Mouse (Mus musculus): ENCODE measurements around the gene Slc17a7. TPM values are rescaled to one million over a fixed set of nuclear protein-coding genes. Genes with fewer than 3 reads are reported as not detected.

Gene Slc17a7
- total and polyA plus RNA-seq, 3 experiments = 0.11 TPM; not detected in 2

- no peaks in the 10 kb centered on the region for H3K9me3 ChIP-seq (replicated peaks; ENCODE audit: low read length)
- H3K36me3 ChIP-seq (replicated peaks in 1 of 2; ENCODE audit: control insufficient read depth in 1 of 2, insufficient read depth in 1 of 2, low read length in 1 of 2) = peaks cover 37 to 54% of the 10 kb centered on the region in 2 experiments
- no peaks in the 10 kb centered on the region for H3K27me3 ChIP-seq (replicated peaks)
- TF ChIP-seq POLR2A (IDR thresholded peaks at IDR 0.05; ENCODE audit: low read depth, low read length) (no peak), NRF1 (IDR thresholded peaks at IDR 0.05; ENCODE audit: low read depth, low read length) (no peak), EP300 (IDR thresholded peaks at IDR 0.05; ENCODE audit: low read length) (no peak), RCOR1 (conservative IDR thresholded peaks at IDR 0.05; ENCODE audit: low read depth, low read length) (no peak)
- H3K4me1 ChIP-seq (ENCODE audit: control insufficient read depth in 1 of 2, insufficient read depth in 2 of 2) = peaks cover 5 to 44% of the 10 kb centered on the region in 2 experiments; a peak in 3 of 4 replicates
- H3K4me3 ChIP-seq (replicated peaks in 1 of 3; ENCODE audit: low read depth in 2 of 3, low read length in 2 of 3, poor library complexity in 1 of 3) = no peak overlapping the region
- no peak overlapping the region for H3K4me2 ChIP-seq (ENCODE audit: insufficient read depth, low read depth, poor library complexity, severe bottlenecking)
- in situ Hi-C loops (cut with MboI; ENCODE audit: low pct_ligation_motif_present, low pct_unique_long_range_greater_than_20kb, low sequenced_read_pairs) (no loop called here), dilution Hi-C loops (cut with MboI; ENCODE audit: extremely low pct_ligation_motif_present, extremely low pct_unique_long_range_greater_than_20kb, low sequenced_read_pairs) (no loop called here)
- no peak overlapping the region for H3K27ac ChIP-seq (ENCODE audit: insufficient read depth, low read depth)
- DNase-seq (ENCODE audit: extremely low read depth) = no peak
- H3K79me2 ChIP-seq (replicated peaks; ENCODE audit: control insufficient read depth, extremely low read depth, insufficient read depth, poor library complexity, severe bottlenecking) = peaks cover 7% of the 10 kb centered on the region
- H3K9ac ChIP-seq (ENCODE audit: insufficient read depth, low read depth) = no peak overlapping the region
Measured at GRCm38 (mm10) chr7:45118336-45118735, 45.4 kb upstream of the Slc17a7 start.

- Histone ChIP-seq H3K9me3 (replicated peaks; ENCODE audit: low read length) (no peaks in the 10 kb centered on the region), H3K36me3 (replicated peaks in 1 of 2; ENCODE audit: control insufficient read depth in 1 of 2, insufficient read depth in 1 of 2, low read length in 1 of 2) (peaks cover 37 to 57% of the 10 kb centered on the region in 2 experiments), H3K4me3 (replicated peaks in 1 of 3; ENCODE audit: low read depth in 2 of 3, low read length in 2 of 3, poor library complexity in 1 of 3) (no peak overlapping the region), H3K79me2 (replicated peaks; ENCODE audit: control insufficient read depth, extremely low read depth, insufficient read depth, poor library complexity, severe bottlenecking) (peaks cover 15% of the 10 kb centered on the region), H3K27me3 (replicated peaks) (no peaks in the 10 kb centered on the region), H3K4me1 (ENCODE audit: control insufficient read depth in 1 of 2, insufficient read depth in 2 of 2) (peaks cover 8 to 48% of the 10 kb centered on the region in 2 experiments), H3K9ac (ENCODE audit: insufficient read depth, low read depth) (no peak overlapping the region), H3K27ac (ENCODE audit: insufficient read depth, low read depth) (no peak overlapping the region), H3K4me2 (ENCODE audit: insufficient read depth, low read depth, poor library complexity, severe bottlenecking) (no peak overlapping the region)
- in situ Hi-C loops (cut with MboI; ENCODE audit: low pct_ligation_motif_present, low pct_unique_long_range_greater_than_20kb, low sequenced_read_pairs) = no loop called here
- DNase-seq (ENCODE audit: extremely low read depth) = no peak
- dilution Hi-C loops (cut with MboI; ENCODE audit: extremely low pct_ligation_motif_present, extremely low pct_unique_long_range_greater_than_20kb, low sequenced_read_pairs) = no loop called here
- TF ChIP-seq POLR2A (IDR thresholded peaks at IDR 0.05; ENCODE audit: low read depth, low read length) = 0 out of 2 replicates have a peak, but pooled peaks have one; percentile 15
- no peak for TF ChIP-seq NRF1 (IDR thresholded peaks at IDR 0.05; ENCODE audit: low read depth, low read length)
- peak; percentile 80; the same call in 1 of the 2 replicates for TF ChIP-seq POLR2AphosphoS2 (IDR thresholded peaks at IDR 0.05; ENCODE audit: low read depth, low read length)
- no peak for TF ChIP-seq MEF2A (IDR thresholded peaks at IDR 0.05; ENCODE audit: borderline replicate concordance, low read depth, low read length)
- TF ChIP-seq RAD21 (IDR thresholded peaks at IDR 0.05; ENCODE audit: low read depth, low read length) = no peak
- no peak for TF ChIP-seq RCOR1 (conservative IDR thresholded peaks at IDR 0.05; ENCODE audit: low read depth, low read length)
- TF ChIP-seq MAZ (IDR thresholded peaks at IDR 0.05; ENCODE audit: low read depth, low read length) = no peak
Measured at GRCm38 (mm10) chr7:45119780-45120709, 43.7 kb upstream of the Slc17a7 start.

GRCm38 (mm10) chr7:45121404-45121803, 42.3 kb upstream of the Slc17a7 start:
- dilution Hi-C loops (cut with MboI; ENCODE audit: extremely low pct_ligation_motif_present, extremely low pct_unique_long_range_greater_than_20kb, low sequenced_read_pairs) (no loop called here), in situ Hi-C loops (cut with MboI; ENCODE audit: low pct_ligation_motif_present, low pct_unique_long_range_greater_than_20kb, low sequenced_read_pairs) (no loop called here)
- no peak overlapping the region for H3K4me2 ChIP-seq (ENCODE audit: insufficient read depth, low read depth, poor library complexity, severe bottlenecking)
- no peaks in the 10 kb centered on the region for H3K27me3 ChIP-seq (replicated peaks)
- no peak overlapping the region for H3K27ac ChIP-seq (ENCODE audit: insufficient read depth, low read depth)
- no peak for DNase-seq (ENCODE audit: extremely low read depth)
- peaks cover 23% of the 10 kb centered on the region for H3K79me2 ChIP-seq (replicated peaks; ENCODE audit: control insufficient read depth, extremely low read depth, insufficient read depth, poor library complexity, severe bottlenecking)
- no peaks in the 10 kb centered on the region for H3K9me3 ChIP-seq (replicated peaks; ENCODE audit: low read length)
- H3K36me3 ChIP-seq (replicated peaks in 1 of 2; ENCODE audit: control insufficient read depth in 1 of 2, insufficient read depth in 1 of 2, low read length in 1 of 2) = peaks cover 50 to 70% of the 10 kb centered on the region in 2 experiments
- no peak overlapping the region for H3K9ac ChIP-seq (ENCODE audit: insufficient read depth, low read depth)
- TF ChIP-seq USF2 (conservative IDR thresholded peaks at IDR 0.05; ENCODE audit: low read depth, low read length) (no peak), CTCF (conservative IDR thresholded peaks at IDR 0.05 in 1 of 2, IDR thresholded peaks at IDR 0.05 in 1 of 2; ENCODE audit: low read depth in 2 of 2, low read length in 2 of 2) (no peak), MAFK (IDR thresholded peaks at IDR 0.05; ENCODE audit: insufficient replicate concordance, low read length) (no peak), SIN3A (IDR thresholded peaks at IDR 0.05; ENCODE audit: low read length) (no peak), GABPA (IDR thresholded peaks at IDR 0.05; ENCODE audit: insufficient replicate concordance, low read depth, low read length) (no peak), NRF1 (IDR thresholded peaks at IDR 0.05; ENCODE audit: low read depth, low read length) (no peak), TBP (conservative IDR thresholded peaks at IDR 0.05; ENCODE audit: low read depth, low read length) (no peak), NELFE (IDR thresholded peaks at IDR 0.05; ENCODE audit: low read depth, low read length) (no peak), ZC3H11A (IDR thresholded peaks at IDR 0.05; ENCODE audit: low read depth, low read length) (no peak), JUND (conservative IDR thresholded peaks at IDR 0.05; ENCODE audit: low read depth, low read length) (no peak), MYC (IDR thresholded peaks at IDR 0.05; ENCODE audit: low read depth, low read length) (no peak), HCFC1 (IDR thresholded peaks at IDR 0.05; ENCODE audit: low read depth, low read length) (no peak), RCOR1 (conservative IDR thresholded peaks at IDR 0.05; ENCODE audit: low read depth, low read length) (no peak)
- H3K4me1 ChIP-seq (ENCODE audit: control insufficient read depth in 1 of 2, insufficient read depth in 2 of 2) = peaks cover 10 to 55% of the 10 kb centered on the region in 2 experiments
- no peak overlapping the region for H3K4me3 ChIP-seq (replicated peaks in 1 of 3; ENCODE audit: low read depth in 2 of 3, low read length in 2 of 3, poor library complexity in 1 of 3)
